Mouse (Mus musculus) layer of hippocampus, adult 9-11 months (tissue): ENCODE data around the gene Mthfsl.
"Not testable (repeated sequence)": the region's sequence is repeated elsewhere in the genome, so short reads cannot be mapped to it uniquely, and the experiment has no call there.

Experiments
- DNase-seq: peaks from one replicate; pipeline ENCODE4 v3.0.0; 2022

Gene Mthfsl

DNA sequence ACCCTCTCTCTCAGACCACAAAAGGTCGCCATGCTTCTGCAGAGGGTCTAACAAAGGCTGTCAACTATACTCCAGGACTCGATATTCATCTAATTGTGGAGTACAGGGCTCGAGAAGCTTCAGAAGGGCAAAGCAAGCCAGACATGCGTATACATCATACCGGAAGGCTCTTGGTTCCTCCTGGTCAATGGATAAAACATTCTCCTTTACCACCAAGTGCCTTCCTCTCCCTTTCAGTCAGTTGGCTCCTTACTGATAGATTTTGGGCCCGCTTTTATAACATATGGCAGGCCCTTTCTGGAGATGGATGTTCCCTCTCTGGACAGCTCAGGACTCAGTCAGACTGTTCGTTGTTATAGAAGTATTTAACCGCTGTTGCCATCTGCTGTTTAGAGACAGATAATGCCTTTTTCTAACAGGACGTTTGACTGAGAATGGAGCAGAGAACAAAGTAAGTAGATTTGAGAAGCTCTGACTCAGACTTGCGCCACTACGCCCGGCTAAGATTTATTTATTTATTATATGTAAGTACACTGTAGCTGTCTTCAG is at the start of gene Mthfsl:
Mthfsl (minus strand) TSS at position 308 of the 549 bp plus-strand sequence.
- peak; percentile 52 for DNase-seq

DNA sequence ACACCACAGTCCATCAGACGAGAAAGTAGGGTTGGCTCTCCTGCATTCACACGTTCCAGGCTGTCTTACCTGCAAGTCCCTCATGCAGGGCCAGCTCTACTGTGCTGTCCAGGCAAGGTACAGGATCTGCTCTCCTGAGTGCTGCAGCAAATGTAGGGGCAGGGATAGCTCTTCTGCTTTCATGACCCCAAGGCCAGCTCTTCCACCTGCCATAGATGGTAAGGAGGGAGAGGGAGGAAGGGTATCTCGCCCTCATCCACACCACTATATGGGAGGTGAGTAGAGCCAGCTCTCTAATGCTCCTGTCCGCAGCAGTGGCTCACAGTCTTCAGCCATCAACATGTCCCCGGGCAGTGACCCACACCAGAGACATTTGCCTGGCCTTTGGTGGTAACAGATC is 49.4 kb upstream of the Mthfsl start:
- not testable (repeated sequence) for DNase-seq

DNA sequence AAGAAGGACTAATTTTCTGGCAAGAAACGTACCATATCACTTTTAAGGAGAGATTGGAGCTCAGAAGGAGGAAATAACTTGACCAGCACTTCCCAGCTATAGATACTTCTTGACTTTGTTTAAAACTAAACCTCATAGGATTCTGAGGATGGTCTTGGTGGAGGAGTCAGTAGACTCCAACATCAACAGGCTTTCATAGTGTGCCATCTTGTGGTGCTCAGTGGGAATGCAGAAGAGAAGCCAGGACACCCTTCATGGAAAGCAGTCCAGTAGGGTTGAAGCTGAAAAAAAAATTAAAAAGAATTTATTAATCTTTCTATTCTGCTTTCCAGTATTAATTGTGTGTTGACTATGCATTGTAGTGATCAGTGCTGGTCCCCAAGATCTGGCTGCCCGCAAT is 26.6 kb upstream of the Mthfsl start:
- DNase-seq = not testable (repeated sequence)

DNA sequence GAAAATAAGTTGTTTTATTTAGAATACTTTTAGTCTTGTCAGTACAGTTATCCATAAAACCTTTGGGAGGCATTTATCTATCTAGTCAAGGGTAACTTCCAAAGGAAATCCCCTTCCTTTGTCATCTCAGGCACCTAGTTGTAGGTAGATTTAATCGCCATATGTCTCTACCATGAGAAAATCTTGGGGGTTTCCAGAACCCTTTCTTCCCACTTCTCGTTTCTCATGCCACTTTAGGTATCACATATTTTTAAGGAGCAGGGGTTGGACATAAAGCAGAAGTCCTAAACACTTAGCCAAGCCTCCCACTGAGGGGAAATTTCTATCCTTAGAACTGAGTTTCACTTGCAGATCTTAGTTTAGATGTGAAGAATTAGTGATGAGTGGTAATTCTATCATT is 25.9 kb upstream of the Mthfsl start:
- DNase-seq = not testable (repeated sequence)

DNA sequence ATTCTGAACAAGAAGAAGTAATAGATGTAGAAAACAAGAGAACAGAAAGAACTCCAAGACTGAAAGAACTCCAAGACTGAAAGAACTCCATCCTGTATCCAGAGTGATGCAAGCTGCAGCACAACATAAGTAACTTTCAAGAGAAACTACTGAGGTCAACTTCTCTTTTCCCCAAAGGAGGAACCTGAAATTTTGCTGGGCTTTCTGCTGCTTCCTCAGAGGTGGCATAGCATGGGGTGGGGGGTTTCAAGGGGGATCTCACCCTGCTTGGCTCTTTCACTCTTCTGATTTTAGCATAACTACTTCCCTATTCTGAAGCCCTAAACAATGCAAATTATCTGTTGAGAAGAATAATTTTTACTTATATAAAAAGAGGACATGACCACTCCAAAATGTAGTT is 15.2 kb upstream of the Mthfsl start:
- not testable (repeated sequence) for DNase-seq

DNA sequence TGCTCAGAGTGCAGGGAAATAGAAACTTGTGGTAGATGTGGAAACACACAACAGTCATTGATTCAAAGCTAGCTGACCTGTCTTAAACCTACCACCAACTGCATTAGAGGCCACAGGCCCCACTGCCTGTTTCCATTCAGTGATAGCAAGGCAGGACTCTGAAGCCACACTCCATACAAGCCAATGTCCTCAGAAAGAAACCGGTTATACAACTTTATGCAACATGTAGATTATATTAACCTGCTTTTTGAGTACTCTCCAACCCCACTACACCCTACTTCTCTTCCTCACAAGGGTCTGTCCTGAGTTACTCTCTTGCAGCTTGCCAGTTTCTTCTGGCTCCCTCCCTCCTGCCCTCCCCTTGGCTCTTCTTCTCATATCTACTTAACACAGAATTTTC is 13.1 kb upstream of the Mthfsl start:
- DNase-seq = not testable (repeated sequence)

DNA sequence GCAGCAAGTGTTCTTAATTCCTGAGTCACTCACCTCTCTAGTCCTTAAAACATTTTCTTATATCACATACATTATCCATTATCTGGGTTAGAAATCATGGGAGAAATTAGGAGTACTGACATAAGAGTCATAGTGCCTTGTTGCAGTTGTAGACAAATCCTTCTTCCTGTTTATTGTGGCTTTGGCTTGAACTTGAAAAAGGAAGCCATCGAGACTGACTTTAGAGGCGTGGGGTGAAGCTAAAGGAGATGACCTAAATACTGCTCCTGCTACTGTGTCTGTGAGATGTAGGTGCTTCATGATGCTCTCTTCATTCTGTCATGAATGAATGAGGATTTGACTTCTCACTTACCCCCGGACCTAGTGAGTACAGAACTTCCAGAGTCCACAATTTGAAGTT is 12.2 kb upstream of the Mthfsl start:
- DNase-seq = not testable (repeated sequence)

DNA sequence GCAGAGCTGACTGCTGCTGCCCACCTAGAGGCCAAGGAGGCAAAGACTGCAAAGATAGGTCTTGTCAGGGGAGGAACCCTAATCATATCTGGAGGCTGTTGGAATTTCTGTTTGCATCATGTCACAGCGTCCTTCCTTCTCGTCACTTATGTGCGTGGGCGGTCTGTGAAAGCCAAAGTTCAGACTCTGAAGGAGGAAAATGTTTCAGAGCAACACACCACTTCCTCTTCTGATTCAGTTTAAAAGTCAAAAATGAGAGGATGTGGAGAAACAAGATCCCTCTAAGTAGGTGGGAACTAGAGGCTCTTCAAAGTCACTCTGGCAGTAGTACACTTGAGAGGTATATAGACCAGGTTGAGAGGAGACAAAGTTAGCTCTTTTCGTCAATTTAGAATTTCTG is 11.6 kb upstream of the Mthfsl start, which contains the start of gene Bcl2a1d:
Bcl2a1d (minus strand) TSS at position 187 of the 400 bp plus-strand sequence.
- not testable (repeated sequence) for DNase-seq

DNA sequence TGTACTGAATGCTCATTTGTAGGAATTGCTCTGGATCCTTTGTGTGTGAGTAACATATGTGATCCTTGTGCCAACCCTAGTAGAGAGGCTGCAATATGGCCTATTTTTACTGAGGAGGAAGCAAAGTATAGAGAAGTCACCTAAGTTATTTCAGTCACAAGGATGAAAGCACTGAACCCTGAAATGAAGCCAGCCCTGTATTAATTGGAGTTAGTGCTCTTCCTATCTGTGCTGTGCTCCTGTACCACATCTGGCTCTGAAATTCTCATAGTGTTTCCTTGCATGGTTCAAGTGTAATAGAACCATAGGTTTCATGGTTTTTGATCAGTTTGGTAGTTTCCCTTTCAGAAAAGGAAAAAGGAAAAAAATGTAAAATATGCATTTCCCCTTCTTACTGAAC is 8.2 kb upstream of the Mthfsl start:
- not testable (repeated sequence) for DNase-seq

DNA sequence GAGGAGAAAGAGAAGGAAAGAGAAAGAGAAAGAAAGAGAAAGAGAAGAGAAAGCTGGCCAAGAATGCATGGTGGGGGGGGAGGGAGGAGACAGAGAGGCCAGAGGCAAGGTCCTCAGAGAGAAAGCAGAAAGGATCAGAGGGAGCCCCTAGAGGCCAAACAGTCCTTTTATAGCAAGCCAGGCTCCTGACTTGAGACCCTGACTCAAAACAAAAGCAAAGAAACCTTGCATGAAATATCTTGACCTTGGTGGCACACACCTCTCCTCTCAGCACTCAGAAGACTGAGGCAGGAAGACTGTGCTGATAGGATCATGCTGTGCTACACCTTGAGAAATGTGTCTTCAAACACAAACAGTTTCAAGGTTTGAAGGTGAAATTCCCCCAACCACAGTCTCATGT is 1.5 kb upstream of the Mthfsl start:
- not testable (repeated sequence) for DNase-seq

DNA sequence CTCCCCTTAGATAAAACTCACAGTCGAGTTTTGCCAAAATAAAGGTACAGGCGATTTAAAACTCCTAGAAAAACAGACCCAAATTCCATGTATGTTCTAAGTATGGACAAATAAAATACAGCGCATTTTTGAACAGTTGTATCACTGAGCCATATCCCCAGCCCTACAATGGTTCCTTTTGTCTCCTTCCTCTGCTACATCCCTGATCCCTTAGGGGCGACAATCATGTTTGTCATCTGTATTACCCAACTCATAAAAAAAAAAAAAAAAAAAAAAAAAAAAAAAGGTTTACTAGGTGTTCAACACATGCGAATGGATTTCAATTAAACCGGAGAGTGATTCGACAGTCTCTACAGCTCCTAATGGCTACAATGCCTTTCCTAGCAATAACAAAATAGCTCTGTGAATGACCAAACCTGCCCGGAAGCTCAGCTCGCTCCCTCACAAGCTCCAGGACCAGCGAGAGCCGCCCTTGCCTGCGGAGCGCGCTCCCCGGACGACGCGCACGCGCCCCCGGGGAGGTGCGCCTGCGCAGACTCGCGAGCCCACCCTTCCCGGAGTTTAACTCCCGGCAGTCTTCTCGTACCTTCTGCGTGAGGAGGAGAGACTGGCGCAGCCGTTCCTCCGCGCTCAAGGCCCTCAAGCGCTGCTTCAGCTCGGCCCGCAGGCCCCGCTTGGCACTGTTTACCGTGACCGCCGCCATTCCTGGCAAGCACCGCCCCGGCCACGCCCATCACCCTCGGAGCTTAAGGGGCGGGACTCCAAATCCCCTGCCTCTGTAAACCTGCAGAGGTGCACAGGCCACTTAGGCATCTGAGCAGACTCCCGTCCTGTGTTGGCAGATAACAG is 799 bp downstream of the Mthfsl start:
- DNase-seq = peak; percentile 45

DNA sequence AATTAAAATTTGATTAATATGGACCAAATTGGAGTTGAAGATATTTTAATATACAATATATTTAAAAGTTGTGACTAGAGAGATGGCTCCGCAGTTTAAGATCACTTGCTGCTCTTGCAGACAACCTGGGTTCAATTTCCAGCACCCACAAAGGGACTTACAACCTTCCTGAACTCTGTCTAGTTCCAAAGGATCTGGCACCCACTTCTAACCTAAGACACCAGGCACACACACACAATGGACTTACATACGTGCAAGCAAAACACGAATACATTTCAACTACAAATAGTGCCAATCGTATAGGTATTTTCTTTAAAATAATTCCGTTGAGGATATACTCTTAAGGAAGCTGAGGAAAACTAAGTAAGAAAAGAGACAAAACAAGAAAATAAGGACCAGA is 1.5 kb downstream of the Mthfsl start:
- not testable (repeated sequence) for DNase-seq

DNA sequence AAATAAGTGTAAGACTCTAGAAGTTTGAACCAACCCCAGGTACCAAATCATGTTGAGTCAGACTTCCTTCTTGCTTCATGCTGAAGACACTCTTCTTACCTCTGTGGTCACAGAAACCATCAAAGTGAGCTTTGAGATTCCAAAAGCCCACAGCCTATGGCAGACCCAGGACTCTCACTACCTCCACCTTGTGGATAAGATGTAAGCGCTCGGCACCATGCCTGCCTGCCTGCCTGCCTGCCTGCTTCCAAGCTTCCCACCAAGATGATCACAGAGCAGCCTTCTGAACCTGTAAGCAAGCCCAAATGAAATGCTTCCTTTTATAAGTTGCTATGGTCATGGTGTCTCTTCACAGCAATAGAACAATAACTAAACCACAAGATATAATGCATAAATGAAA is 2.0 kb downstream of the Mthfsl start:
- peak; percentile 49 for DNase-seq

DNA sequence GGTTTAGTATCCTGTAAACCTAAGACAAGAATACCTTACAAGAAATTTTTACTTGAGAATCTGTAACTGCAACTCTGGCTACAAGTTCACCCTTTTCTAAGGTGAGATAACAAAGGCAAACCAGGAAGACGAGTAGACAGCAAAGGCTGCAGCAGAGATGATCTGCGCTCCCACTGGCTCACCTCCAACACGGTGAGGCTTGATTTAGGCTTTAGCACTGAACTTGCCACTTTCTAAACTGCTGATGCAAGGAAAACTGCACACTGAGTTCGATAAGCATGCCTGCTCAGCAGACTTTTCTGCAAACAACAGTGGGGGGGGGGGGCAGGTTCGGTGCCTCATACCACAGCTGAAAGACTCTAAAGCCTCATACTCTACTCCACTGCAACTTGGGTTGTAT is 5.6 kb downstream of the Mthfsl start:
- DNase-seq = not testable (repeated sequence)

DNA sequence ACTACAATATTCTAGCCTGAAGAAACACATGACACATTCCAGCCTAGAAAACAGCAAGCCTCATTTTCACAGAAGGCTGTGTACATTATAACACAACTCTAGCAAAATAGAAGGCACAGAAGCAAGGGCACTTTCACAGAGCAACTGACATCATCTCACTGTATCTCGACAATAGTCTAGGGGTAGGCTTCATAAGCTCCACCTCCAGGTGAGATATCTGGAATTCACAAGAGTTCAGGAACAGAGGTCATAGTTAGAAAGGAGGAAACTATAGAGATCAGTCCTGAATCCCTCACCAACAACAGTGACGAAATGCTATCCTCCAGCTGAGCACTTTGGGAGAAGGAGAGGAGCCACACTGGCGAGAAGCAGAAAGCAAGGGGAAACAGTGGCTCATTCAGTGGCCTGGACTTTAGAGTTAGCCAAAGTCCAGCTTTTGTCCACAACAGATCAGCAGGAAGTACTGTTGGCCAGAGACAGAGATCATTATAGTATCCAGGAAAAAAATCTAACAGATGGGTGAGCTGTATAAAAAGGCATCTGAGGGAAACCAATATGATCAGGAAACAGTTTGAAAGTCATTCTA is 7.8 kb downstream of the Mthfsl start:
- not testable (repeated sequence) for DNase-seq

DNA sequence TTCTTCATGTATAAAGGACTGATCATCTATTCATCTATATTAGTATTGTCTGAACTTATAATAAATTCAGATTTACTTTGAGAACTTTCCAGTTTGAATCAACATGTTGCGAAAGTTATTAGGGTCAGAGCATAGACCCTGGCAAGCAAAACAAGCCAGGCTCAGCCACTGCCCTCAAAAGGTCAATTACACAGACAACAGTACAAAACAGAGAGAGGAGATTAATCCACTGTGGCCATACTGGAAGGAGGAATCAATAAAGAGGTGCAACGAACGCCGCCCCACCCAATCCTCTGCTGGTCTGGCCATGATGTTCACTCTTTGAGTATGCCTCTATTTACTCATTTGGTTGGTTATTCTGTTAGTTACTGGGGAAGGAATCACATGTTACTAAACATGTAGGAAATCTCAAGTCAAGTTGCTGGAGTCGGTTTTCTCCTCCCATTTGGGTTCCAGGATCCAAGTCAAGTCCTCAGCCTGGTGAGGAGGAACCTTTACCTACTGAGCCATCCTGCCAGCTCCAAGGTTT is 9.1 kb downstream of the Mthfsl start:
- DNase-seq = not testable (repeated sequence)

DNA sequence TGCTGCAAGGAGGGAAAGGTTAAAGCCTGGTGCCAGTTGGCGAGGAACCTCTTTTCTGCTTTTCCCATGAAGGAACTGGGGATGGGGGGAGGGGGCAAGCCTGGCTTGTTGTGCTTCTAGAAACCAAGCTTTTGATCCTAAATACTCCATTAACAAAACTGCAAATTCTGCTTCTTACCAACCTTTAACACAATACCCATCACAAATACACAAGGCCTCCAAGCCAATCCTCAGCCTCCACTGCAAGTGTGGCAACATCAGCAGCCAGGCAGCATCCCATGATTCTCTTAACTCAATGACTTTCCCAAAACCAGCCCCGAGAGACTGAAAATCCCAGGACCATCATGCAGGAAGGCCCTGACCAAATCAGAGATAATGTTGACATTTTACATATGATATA is 9.7 kb downstream of the Mthfsl start:
- DNase-seq = not testable (repeated sequence)

DNA sequence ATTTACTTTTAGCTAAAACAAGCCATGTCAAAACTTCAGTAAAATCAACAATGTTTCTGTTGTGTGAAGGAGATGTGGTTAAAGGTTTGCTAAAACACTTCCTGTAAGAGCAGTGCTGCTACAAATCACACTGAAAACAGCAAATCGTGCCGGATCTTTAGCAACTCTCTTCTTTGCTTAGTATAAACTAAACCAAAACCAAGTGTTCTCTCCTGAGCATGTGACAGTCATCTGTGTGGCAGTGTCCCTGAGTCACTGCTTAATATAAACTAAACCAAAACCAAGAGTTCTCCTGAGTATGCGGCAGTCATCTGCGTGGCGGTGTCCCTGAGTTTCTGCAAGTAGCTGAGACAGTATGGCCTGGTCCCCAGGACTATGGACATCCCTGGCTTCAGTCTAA is 10.3 kb downstream of the Mthfsl start:
- DNase-seq = peak; percentile 78

DNA sequence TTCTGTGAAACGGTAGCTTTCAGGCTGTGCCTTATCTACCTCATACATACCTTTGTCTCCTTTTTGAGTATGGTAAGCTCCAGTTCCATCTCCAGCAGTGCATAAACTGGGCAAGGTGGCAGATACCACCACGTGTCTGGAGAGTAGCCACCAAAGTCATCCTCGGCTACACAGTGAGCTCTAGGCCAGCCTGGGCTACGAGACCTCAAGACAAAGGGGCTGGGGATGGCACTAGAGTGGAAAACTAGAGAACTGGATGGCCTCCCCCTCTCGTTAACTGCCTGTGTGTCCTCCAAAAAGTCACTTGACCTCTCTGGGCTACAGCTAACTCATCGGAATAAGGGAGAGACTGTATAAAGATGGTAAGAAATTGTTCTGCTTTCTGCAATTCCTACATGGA is 10.8 kb downstream of the Mthfsl start:
- DNase-seq = no peak

DNA sequence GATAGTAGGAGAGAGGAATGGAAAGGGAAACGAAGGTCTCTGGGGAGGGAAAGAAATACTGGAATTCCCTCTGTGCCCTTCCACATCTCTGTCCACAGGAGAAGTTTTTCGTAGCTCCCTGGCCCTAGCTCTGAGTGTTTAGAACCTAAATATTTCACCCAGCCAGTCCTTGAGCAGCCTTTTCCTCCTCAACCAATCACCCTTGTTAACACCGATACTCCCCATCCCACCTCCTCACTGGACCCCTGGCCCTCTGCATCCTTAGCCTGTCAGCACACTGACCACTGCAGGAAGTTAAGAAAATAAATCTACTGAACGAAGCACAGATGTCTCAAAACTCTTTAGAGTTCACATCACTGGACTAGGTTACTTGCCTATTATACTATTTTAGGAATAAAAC is 13.4 kb downstream of the Mthfsl start:
- no peak for DNase-seq

DNA sequence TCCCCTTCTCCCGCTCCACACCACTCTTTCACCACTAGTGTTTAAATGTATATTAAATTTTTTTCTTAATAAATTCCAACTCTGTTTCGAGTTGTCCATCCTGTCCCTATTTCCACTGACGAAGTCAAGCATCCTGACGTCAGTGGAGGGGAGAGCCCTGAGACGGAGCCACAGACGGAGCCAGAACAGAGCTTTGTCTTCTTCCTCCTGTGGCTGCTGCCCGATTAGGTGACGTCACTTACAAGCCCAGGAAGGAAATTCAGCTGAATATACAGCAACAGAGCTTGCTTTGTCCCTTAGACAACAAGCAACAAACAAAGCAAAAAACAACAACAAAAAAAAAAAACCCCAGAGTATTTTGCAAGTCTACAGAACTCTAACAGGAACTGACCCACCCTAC is 14.9 kb downstream of the Mthfsl start:
- DNase-seq = not testable (repeated sequence)

DNA sequence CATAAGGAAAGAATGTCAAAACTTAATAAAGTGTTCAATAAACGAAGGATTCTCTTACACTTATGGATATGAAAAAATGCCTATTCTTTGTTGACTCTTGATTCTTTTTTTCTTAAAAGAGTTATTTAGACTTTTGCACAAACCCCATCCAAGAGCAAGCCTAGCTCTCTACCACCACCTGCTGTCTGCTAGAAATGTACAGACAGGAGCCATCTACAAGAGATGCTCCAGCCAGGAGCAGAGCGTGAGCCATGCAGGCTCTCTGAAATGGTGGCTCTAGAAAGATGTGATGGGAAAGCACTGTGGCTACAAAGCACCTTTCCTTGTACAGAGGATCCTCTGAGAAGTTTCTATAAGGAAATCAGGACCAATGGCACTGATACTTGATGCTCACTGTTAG is 21.4 kb downstream of the Mthfsl start:
- not testable (repeated sequence) for DNase-seq

DNA sequence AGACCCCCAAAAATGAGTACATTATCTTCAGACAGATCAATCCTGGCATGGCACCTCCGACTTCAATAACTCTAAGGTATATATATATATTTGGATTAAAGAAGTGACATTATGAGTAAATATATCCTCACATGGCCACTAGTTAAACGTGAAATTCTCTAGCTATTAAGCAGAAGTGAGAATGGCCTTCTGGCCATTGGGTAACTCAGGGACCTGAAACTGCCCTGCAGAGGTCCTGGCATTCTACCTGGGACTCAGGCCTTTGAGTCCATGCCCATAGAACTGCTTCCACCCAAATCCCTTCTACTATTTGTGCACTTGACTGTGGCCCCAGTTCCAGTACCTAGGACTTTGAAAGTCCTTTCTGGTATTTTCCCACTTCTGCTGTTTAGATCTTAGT is 28.8 kb downstream of the Mthfsl start:
- DNase-seq = not testable (repeated sequence)

DNA sequence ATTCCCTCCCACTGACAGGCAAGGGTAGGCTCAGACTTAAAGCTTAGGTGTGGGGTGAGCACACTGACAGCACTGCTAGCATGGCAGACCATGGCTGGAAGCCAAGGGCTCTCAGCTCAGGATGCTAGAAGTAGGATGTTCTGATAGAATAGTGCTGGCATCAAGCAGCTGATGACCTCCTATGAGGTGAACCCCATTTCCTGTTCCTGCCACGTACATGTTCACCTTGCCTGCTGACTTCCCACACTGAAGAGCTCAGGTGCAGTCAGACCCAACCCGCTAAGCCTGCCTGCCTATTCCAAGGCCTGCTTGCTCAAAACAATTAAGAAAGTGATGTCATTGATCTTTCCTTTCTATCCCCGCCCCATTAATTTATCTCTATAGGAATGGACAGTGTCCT is 30.6 kb downstream of the Mthfsl start:
- not testable (repeated sequence) for DNase-seq
